Mouse (Mus musculus): ENCODE data around the gene Zfp874a.
"Not testable (repeated sequence)": the region's sequence is repeated elsewhere in the genome, so short reads cannot be mapped to it uniquely, and the experiment has no call there.

The Zfp874a gene

DNA sequence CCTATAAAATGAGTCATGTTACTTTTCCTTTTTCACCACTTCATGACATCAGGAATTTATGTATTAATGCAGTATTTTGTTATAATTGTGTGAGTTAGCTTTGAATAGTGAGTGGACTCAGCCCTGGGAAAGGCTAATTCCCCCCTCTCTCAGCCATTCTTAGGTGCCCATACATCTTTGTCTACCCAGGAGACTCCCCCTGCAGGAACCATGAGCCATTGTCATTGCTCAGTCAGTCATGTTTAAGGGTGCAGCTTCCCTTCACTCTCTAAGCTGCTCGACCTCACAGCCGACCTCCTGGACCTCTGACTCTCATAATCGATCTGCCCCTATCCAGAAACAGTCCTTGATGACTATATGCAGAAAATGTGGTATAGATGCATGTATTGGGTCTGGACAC, 75.2 kb downstream of the Zfp874a start:
- not testable (repeated sequence) for DNase-seq (ENCODE audit: low read depth)

DNA sequence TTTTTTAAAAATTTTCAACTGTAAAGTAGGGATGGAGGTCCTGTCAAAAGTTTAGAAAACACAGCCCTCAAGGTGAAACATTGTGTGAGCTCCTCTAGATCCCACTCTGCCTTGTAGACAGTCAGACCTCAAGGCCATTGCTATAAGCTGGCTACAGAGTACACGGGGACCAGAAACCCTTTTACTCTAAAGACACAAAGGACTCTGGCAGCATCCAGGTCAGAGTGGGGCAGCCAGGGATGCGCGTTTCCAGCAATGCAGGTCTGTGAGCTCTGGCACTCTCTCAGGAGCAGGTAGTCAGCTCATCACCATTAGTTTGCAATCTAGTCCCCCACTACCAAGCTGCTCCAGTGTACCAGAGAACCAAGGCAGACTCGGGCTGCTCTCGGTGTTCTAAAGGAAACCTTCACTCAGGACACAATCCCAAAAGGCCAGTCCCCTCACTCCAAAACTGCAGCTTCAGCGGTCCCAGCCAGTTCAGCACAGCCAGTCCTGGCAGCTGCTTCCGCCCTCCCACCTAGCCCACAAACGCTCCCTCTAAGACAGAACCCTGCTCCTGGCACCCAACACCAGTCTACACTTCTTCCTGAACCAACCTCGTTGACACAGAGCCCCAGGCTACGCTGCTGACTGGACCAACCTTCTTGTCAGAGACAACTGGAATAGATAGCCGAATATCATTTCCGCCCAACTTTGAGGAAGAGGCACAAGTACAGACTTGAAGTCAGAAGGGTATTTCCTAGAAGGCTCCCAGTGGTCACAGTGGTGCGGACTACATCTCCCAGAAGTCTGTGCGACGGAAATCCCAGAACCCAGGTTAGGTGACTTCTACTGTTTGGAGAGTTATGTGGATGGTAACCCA, 76.1 kb downstream of the Zfp874a start, which contains the start of the genes Gm28041 and Zfp456:
Gene Gm28041 (minus strand): TSS at position 684 of the 862 bp plus-strand sequence.
Gene Zfp456 (minus strand): TSS at position 761 of the 862 bp plus-strand sequence.
- peak; percentile 95 for DNase-seq (ENCODE audit: low read depth)
